Mouse (Mus musculus) limb, embryonic 12.5 days (tissue): ENCODE measurements around the gene Abca7. TPM values are rescaled to one million over a fixed set of nuclear protein-coding genes. Genes with fewer than 3 reads are reported as not detected.
A peak's percentile ranks its signal among the peaks of the same experiment; 100 is the strongest.

Source experiments
- ATAC-seq: fragments of 200-750 bp; cut with Nextera tagmentation; 2 replicates; pipeline ENCODE4 v1.8.0; 2017; ENCODE audit warnings: low read depth, moderate TSS enrichment; ENCODE audit not compliant: insufficient number of reproducible peaks, insufficient read depth, low FRiP score, low TSS enrichment
- H3K27ac ChIP-seq: fragments of 300-500 bp; sonication (generic); 2 replicates; pipeline ENCODE4 v1.5.1; 2016; ENCODE audit warnings: mild to moderate bottlenecking, moderate library complexity
- H3K27me3 ChIP-seq: fragments of 300-500 bp; sonication (generic); 2 replicates; pipeline ENCODE4 v1.6.1; 2016; ENCODE audit warnings: mild to moderate bottlenecking, moderate library complexity
- H3K36me3 ChIP-seq: fragments of 300-500 bp; sonication (generic); 2 replicates; pipeline ENCODE4 v1.6.1; 2016; ENCODE audit warnings: mild to moderate bottlenecking, moderate library complexity
- H3K4me1 ChIP-seq: fragments of 300-500 bp; sonication (generic); replicated peaks from 2 replicates; pipeline ENCODE4 v1.6.1; 2016
- H3K4me2 ChIP-seq: fragments of 300-500 bp; sonication (generic); 2 replicates; pipeline ENCODE4 v1.6.1; 2016; ENCODE audit warnings: mild to moderate bottlenecking, moderate library complexity
- H3K4me3 ChIP-seq: fragments of 300-500 bp; sonication (generic); replicated peaks from 2 replicates; pipeline ENCODE4 v1.5.1; 2016; ENCODE audit warnings: mild to moderate bottlenecking
- H3K9ac ChIP-seq: fragments of 300-500 bp; sonication (generic); replicated peaks from 2 replicates; pipeline ENCODE4 v1.6.1; 2016; ENCODE audit warnings: mild to moderate bottlenecking, moderate library complexity
- H3K9me3 ChIP-seq: fragments of 300-500 bp; sonication (generic); 2 replicates; pipeline ENCODE4 v1.6.1; 2016; ENCODE audit warnings: mild to moderate bottlenecking, moderate library complexity
- WGBS: fragments of 180-500 bp; shearing (Covaris S2); methylation state at CpG from one replicate; pipeline ENCODE4 v1.1.7; 2016; 5-methylcytosine and 5-hydroxymethylcytosine counted together
- polyA plus RNA-seq: library from polyadenylated mRNA; unstranded; fragments of >200 nt; fragmentation: Nextera tagmentation; extraction: Ambion mirVana; gene quantifications from 2 replicates; pipeline ENCODE4 v1.2.1, GENCODE M21; 2016

Gene Abca7
- polyA plus RNA-seq, 1 experiment from 2014 or later, result 2.1 TPM

GRCm38 (mm10) chr10:79985334-79986231, 10.7 kb upstream of the Abca7 start:
- WGBS, result 5% methylated on average over 35 of the region's 35 CpGs
- peaks cover 4% of the 10 kb centered on the region; the same call in 1 of the 2 replicates for H3K36me3 ChIP-seq
- no peak for ATAC-seq

DNA sequence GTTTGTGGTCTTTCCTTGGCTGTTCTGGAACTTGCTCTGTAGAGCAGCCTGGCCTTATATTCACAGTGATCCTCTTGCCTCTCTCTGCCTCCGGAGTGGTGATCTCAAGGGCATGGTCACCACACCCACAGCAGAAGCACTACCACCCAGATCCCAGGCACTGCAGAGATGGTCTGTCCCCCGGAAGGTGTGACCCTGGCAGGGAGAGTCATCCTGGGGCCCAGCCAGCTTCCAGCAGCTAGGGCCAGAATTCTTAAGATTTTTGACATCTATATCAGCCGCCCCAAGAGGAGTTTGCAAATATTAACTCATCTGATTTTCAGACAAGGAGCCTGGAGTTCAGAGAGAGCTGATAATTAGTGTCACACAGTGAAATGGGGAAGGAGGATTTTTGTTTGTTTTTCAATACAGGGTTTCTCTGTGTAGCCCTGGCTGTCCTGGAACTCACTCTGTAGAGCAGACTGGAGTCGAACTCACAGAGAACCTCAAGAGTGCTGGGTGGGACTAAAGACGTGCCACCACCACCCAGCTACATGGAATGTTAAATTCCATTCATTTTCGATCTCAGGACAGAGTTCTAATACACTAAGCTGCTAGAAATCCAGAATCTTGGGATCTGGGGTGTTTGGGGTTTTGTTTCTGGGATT, 9.9 kb upstream of the Abca7 start:
- Histone ChIP-seq H3K4me2 (peak overlapping the region; percentile 94), H3K4me1 (peaks cover 61% of the 10 kb centered on the region), H3K4me3 (peak overlapping the region; percentile 76), H3K27ac (peak overlapping the region; percentile 93; the same call in 1 of the 2 replicates), H3K9me3 (0 out of 2 replicates have a peak, but pooled peaks cover 7% of the 10 kb centered on the region), H3K27me3 (0 out of 2 replicates have a peak, but pooled peaks cover 3% of the 10 kb centered on the region), H3K36me3 (peaks cover 8% of the 10 kb centered on the region), H3K9ac (peak overlapping the region; percentile 40; the same call in 1 of the 2 replicates)
- ATAC-seq, result no peak
- 44% methylated on average over 6 of the region's 6 CpGs for WGBS

More at GRCm38 (mm10) chr10:79985334-79986231, 10.7 kb upstream of the Abca7 start:
- Histone ChIP-seq H3K4me1 (peaks cover 61% of the 10 kb centered on the region), H3K4me3 (peak overlapping the region; percentile 76), H3K4me2 (peak overlapping the region; percentile 94), H3K27ac (peak overlapping the region; percentile 93), H3K27me3 (0 out of 2 replicates have a peak, but pooled peaks cover 3% of the 10 kb centered on the region), H3K9me3 (no peaks in the 10 kb centered on the region), H3K9ac (peak overlapping the region; percentile 56)

GRCm38 (mm10) chr10:79986963-79987362, 9.3 kb upstream of the Abca7 start:
- Histone ChIP-seq H3K4me2 (peak overlapping the region; percentile 94), H3K4me1 (peaks cover 57% of the 10 kb centered on the region), H3K4me3 (0 out of 2 replicates have a peak overlapping the region, but pooled peaks have one; percentile 76), H3K36me3 (peaks cover 14% of the 10 kb centered on the region), H3K9me3 (0 out of 2 replicates have a peak, but pooled peaks cover 12% of the 10 kb centered on the region), H3K9ac (no peak overlapping the region), H3K27me3 (0 out of 2 replicates have a peak, but pooled peaks cover 3% of the 10 kb centered on the region), H3K27ac (peak overlapping the region; percentile 90)
- ATAC-seq, result no peak
- 4% methylated on average over 11 of the region's 11 CpGs for WGBS

GRCm38 (mm10) chr10:79987771-79988505, 8.4 kb upstream of the Abca7 start:
- Histone ChIP-seq H3K36me3 (peaks cover 24% of the 10 kb centered on the region), H3K4me2 (peak overlapping the region; percentile 94), H3K27me3 (0 out of 2 replicates have a peak, but pooled peaks cover 3% of the 10 kb centered on the region), H3K9ac (peak overlapping the region; percentile 78), H3K4me3 (peak overlapping the region; percentile 76), H3K27ac (peak overlapping the region; percentile 90), H3K9me3 (0 out of 2 replicates have a peak, but pooled peaks cover 12% of the 10 kb centered on the region), H3K4me1 (peaks cover 50% of the 10 kb centered on the region)
- 8% methylated on average over 27 of the region's 27 CpGs for WGBS
- ATAC-seq, result no peak

DNA sequence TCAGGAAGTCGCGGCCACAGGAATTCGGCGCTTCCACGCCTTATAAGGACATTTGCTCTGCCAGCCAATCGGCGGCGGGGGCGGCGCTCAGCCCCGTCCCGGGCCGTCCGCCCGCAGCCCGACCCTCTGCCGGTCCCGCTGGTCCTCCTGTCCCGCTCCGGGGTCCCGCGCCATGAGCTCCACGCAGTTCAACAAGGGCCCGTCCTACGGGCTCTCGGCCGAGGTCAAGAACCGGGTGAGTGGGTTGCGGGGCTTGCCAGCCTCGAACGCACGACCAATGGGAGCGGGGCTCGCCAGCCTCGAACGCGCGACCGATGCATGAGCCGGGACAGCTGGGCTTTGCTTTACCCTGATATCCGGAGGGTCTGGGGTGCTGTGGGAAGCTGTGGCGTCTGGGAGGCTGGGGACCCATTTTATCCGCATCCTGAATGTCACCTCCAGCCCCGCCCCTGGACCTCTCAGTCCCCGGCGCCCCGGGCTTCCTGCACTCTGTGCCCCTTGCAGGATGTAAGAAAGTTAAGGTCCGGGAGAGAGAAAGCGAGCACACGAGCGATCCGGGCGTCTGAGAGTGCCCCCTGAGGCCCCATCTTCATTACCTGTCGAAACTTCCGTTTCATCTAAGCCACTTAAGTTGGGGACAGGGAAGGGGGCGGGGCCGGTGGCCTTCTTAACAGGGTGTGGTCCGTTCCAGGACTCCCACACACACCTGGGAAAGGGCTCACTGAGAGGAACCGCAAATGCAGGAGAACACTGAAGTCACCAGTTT, 7.6 kb upstream of the Abca7 start, which contains the start of gene Cnn2:
Gene Cnn2 (plus strand): TSS at position 79 of the 766 bp plus-strand sequence.
- Histone ChIP-seq H3K9me3 (0 out of 2 replicates have a peak, but pooled peaks cover 12% of the 10 kb centered on the region), H3K4me1 (peaks cover 43% of the 10 kb centered on the region)
- no peak for ATAC-seq

DNA sequence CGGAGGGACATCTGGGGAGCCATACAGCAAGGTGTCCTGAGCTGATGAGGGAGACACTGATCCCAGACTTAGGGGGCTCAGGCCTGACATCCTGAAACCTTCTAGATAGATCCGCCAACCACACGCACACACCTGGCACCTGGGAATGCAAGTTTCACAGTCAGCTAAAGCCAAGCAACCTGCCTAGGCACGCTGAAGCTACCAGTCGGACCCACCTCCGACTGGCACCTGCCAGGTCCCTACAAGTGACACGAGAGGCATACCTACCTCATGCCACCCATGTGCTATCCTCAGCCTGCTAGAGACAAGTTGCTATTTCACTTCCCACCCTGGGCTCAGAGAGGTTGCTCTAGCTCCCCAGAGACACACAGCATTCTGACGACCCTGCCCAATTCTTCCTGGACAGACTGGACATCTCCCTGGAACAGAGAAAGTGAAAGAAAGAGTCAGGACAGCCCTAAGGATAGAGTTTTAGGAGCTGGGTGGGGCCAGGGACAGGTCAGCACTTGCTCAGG, 7.0 kb upstream of the Abca7 start:
- WGBS, result 26% methylated on average over 8 of the region's 8 CpGs
- peaks cover 36% of the 10 kb centered on the region for H3K36me3 ChIP-seq
- 0 out of 2 replicates have a peak, but pooled peaks cover 12% of the 10 kb centered on the region for H3K9me3 ChIP-seq
- peak overlapping the region; percentile 90 for H3K27ac ChIP-seq
- peaks cover 43% of the 10 kb centered on the region for H3K4me1 ChIP-seq
- ATAC-seq, result no peak
- H3K9ac ChIP-seq, result peak overlapping the region; percentile 78
- 0 out of 2 replicates have a peak, but pooled peaks cover 3% of the 10 kb centered on the region for H3K27me3 ChIP-seq
- H3K4me3 ChIP-seq, result peak overlapping the region; percentile 76
- peak overlapping the region; percentile 94 for H3K4me2 ChIP-seq

More for the DNA sequence above, 7.6 kb upstream of the Abca7 start, which contains the start of gene Cnn2:
- Histone ChIP-seq H3K4me2 (peak within 1 kb of the TSS; percentile 94), H3K4me3 (peak within 1 kb of the TSS; percentile 76), H3K27me3 (0 out of 2 replicates have a peak, but pooled peaks cover 3% of the 10 kb centered on the region), H3K9ac (peak within 1 kb of the TSS; percentile 78), H3K27ac (peak within 1 kb of the TSS; percentile 90), H3K36me3 (peaks cover 31% of the 10 kb centered on the region)
- WGBS, result under 1% methylated on average over 59 of the region's 59 CpGs

- Histone ChIP-seq H3K36me3 (peaks cover 42% of the 10 kb centered on the region), H3K9ac (peak overlapping the region; percentile 78), H3K9me3 (0 out of 2 replicates have a peak, but pooled peaks cover 12% of the 10 kb centered on the region), H3K27ac (peak overlapping the region; percentile 90), H3K27me3 (0 out of 2 replicates have a peak, but pooled peaks cover 3% of the 10 kb centered on the region), H3K4me2 (peak overlapping the region; percentile 94), H3K4me1 (peaks cover 43% of the 10 kb centered on the region), H3K4me3 (peak overlapping the region; percentile 76)
- 4% methylated on average over 15 of the region's 15 CpGs for WGBS
- no peak for ATAC-seq
Observed at GRCm38 (mm10) chr10:79989870-79990269, 6.4 kb upstream of the Abca7 start.

GRCm38 (mm10) chr10:79991099-79991498, 5.2 kb upstream of the Abca7 start:
- H3K9ac ChIP-seq, result no peak overlapping the region
- no peak overlapping the region for H3K4me3 ChIP-seq
- H3K4me2 ChIP-seq, result 0 out of 2 replicates have a peak overlapping the region, but pooled peaks have one; percentile 8
- peaks cover 44% of the 10 kb centered on the region for H3K36me3 ChIP-seq
- H3K9me3 ChIP-seq, result 0 out of 2 replicates have a peak, but pooled peaks cover 12% of the 10 kb centered on the region
- peaks cover 40% of the 10 kb centered on the region for H3K4me1 ChIP-seq
- no peak for ATAC-seq
- 67% methylated on average over 12 of the region's 12 CpGs for WGBS
- H3K27ac ChIP-seq, result no peak overlapping the region
- 0 out of 2 replicates have a peak, but pooled peaks cover 3% of the 10 kb centered on the region for H3K27me3 ChIP-seq

GRCm38 (mm10) chr10:79991548-79991947, 4.7 kb upstream of the Abca7 start:
- H3K4me2 ChIP-seq, result no peak overlapping the region
- H3K4me1 ChIP-seq, result peaks cover 35% of the 10 kb centered on the region
- H3K27ac ChIP-seq, result no peak overlapping the region
- WGBS, result 84% methylated on average over 6 of the region's 6 CpGs
- H3K9ac ChIP-seq, result no peak overlapping the region
- H3K27me3 ChIP-seq, result 0 out of 2 replicates have a peak, but pooled peaks cover 3% of the 10 kb centered on the region
- H3K36me3 ChIP-seq, result peaks cover 44% of the 10 kb centered on the region
- ATAC-seq, result no peak
- H3K4me3 ChIP-seq, result no peak overlapping the region
- 0 out of 2 replicates have a peak, but pooled peaks cover 12% of the 10 kb centered on the region for H3K9me3 ChIP-seq
